Comparison of ENCODE assay signal across 28 mouse cellular contexts in genomic region chr2:13234796-13235195, GRCm38 (mm10).
"Had no signal": no experiment of that assay in that cellular context is flagged by ENCODE, and none has a peak within 500 bp of the region (broad histone marks: within the 10 kb centered on the region; RNA-seq: fewer than 3 reads in every experiment).

No protein-coding gene starts in this region.

- H3K27ac ChIP-seq: embryonic facial prominence, embryonic 10.5 days; embryonic facial prominence, embryonic 12.5 days; embryonic facial prominence, embryonic 13.5 days; embryonic facial prominence, embryonic 15.5 days; forebrain, embryonic 10.5 days; forebrain, embryonic 12.5 days; forebrain, embryonic 13.5 days; forebrain, embryonic 15.5 days had no signal

- H3K4me3 ChIP-seq: embryonic facial prominence, embryonic 10.5 days; embryonic facial prominence, embryonic 12.5 days; embryonic facial prominence, embryonic 13.5 days; embryonic facial prominence, embryonic 15.5 days; erythroblast, embryonic 14.5 days; forebrain, embryonic 10.5 days; forebrain, embryonic 12.5 days; forebrain, embryonic 13.5 days; forebrain, embryonic 15.5 days; gastrocnemius, adult 2 months; heart, adult 2 months had no signal

- ATAC-seq: forebrain, embryonic 13.5 days; forebrain, embryonic 14.5 days; forebrain, embryonic 15.5 days; forebrain, embryonic 16.5 days; forebrain, postnatal 0 days had no signal

- H3K4me2 ChIP-seq: embryonic facial prominence, embryonic 12.5 days; embryonic facial prominence, embryonic 13.5 days; embryonic facial prominence, embryonic 15.5 days; forebrain, embryonic 12.5 days; forebrain, embryonic 13.5 days; forebrain, embryonic 15.5 days had no signal

- H3K9ac ChIP-seq: embryonic facial prominence, embryonic 12.5 days; embryonic facial prominence, embryonic 13.5 days; embryonic facial prominence, embryonic 15.5 days; forebrain, embryonic 12.5 days; forebrain, embryonic 13.5 days; forebrain, embryonic 15.5 days; forebrain, postnatal 0 days had no signal

- H3K27me3 ChIP-seq: embryonic facial prominence, embryonic 12.5 days; embryonic facial prominence, embryonic 13.5 days; embryonic facial prominence, embryonic 15.5 days; forebrain, embryonic 12.5 days; forebrain, embryonic 13.5 days; forebrain, embryonic 15.5 days had no signal

- H3K36me3 ChIP-seq: embryonic facial prominence, embryonic 10.5 days; embryonic facial prominence, embryonic 12.5 days; forebrain, embryonic 10.5 days; forebrain, embryonic 12.5 days; forebrain, embryonic 15.5 days had no signal

- H3K9me3 ChIP-seq: embryonic facial prominence, embryonic 10.5 days; embryonic facial prominence, embryonic 12.5 days; embryonic facial prominence, embryonic 13.5 days; embryonic facial prominence, embryonic 15.5 days; forebrain, embryonic 10.5 days; forebrain, embryonic 12.5 days; forebrain, embryonic 13.5 days; forebrain, embryonic 15.5 days had no signal

- H3K4me1 ChIP-seq: embryonic facial prominence, embryonic 15.5 days had no signal

- DNase-seq: cerebellum, adult 2 months; cerebellum, adult 8-10 months; cerebellum, adult 9-10 months; cerebellum, adult 9-11 months; cerebellum, postnatal 10 days; cerebellum, postnatal 14 days; cerebellum, postnatal 25 days; cerebellum, postnatal 36 days; embryo, embryonic 11 days; forebrain, postnatal 0 days; gastrocnemius, adult 2 months; gastrocnemius, postnatal 10 days; gastrocnemius, postnatal 14 days; gastrocnemius, postnatal 25 days; gastrocnemius, postnatal 36 days; heart, adult 18-20 months; heart, adult 2 months had no signal
